ENCODE assay signal across 12 mouse cellular contexts in genomic region chr13:98317911-98318310, GRCm38 (mm10). TPM values are rescaled to one million over a fixed set of nuclear protein-coding genes. Genes with fewer than 3 reads are reported as not detected.
A peak's percentile ranks its signal among the peaks of the same experiment; 100 is the strongest.
DNase-seq lines count a peak whose midpoint lies in the region; ATAC-seq lines count a peak whose summit lies in the region.
"Had no signal": no experiment of that assay in that cellular context is flagged by ENCODE, and none has a peak within 500 bp of the region (broad histone marks: within the 10 kb centered on the region; RNA-seq: fewer than 3 reads in every experiment).

No protein-coding gene starts in this region.

- H3K4me3 ChIP-seq in heart, embryonic 11.5 days (ENCODE audit: low read depth, low read length): no peak overlapping the region
- peak overlapping the region; percentile 100 for H3K4me3 ChIP-seq in midbrain, embryonic 10.5 days
- H3K4me3 ChIP-seq in midbrain, embryonic 16.5 days (ENCODE audit: low read depth, low read length): no peak overlapping the region; the same call in 1 of the 2 replicates
- peak overlapping the region; percentile 100; the same call in 1 of the 2 replicates for H3K4me3 ChIP-seq in liver, embryonic 11.5 days (ENCODE audit: low read depth, low read length)

- peak overlapping the region; percentile 82; the same call in 1 of the 2 replicates for H3K4me2 ChIP-seq in heart, embryonic 11.5 days
- no peak overlapping the region; the same call in 1 of the 2 replicates for H3K4me2 ChIP-seq in midbrain, embryonic 16.5 days (ENCODE audit: low read length)
- H3K4me2 ChIP-seq in liver, embryonic 11.5 days: peak overlapping the region; percentile 79

- H3K36me3 ChIP-seq in heart, embryonic 11.5 days (ENCODE audit: control insufficient read depth, insufficient read depth, low read length): no peaks in the 10 kb centered on the region
- H3K36me3 ChIP-seq in midbrain, embryonic 10.5 days: peaks cover 23% of the 10 kb centered on the region
- H3K36me3 ChIP-seq in midbrain, embryonic 16.5 days (ENCODE audit: control insufficient read depth, insufficient read depth, low read length): no peaks in the 10 kb centered on the region
- peaks cover 10% of the 10 kb centered on the region for H3K36me3 ChIP-seq in liver, embryonic 11.5 days (ENCODE audit: control insufficient read depth, insufficient read depth, low read length)

- no peak overlapping the region for H3K9ac ChIP-seq in heart, embryonic 11.5 days (ENCODE audit: low read depth, low read length)
- no peak overlapping the region for H3K9ac ChIP-seq in midbrain, embryonic 16.5 days (ENCODE audit: low read depth, low read length)
- H3K9ac ChIP-seq in liver, embryonic 11.5 days (ENCODE audit: low read depth, low read length): no peak overlapping the region

- 84% methylated on average over 6 of the region's 6 CpGs for WGBS in heart, embryonic 11.5 days (ENCODE audit: insufficient replicate concordance)
- WGBS in midbrain, embryonic 10.5 days: 92% methylated on average over 6 of the region's 6 CpGs
- WGBS in midbrain, embryonic 16.5 days: 93% methylated on average over 6 of the region's 6 CpGs
- 84% methylated on average over 6 of the region's 6 CpGs for WGBS in liver, embryonic 11.5 days

- no peak for DNase-seq in heart, adult 18-20 months
- DNase-seq in midbrain, embryonic 10.5 days (ENCODE audit: low spot score): no peak
- DNase-seq in liver, embryonic 11.5 days (ENCODE audit: low spot score): no peak
- no peak for DNase-seq in retina, embryonic 14.5 days (ENCODE audit: low spot score)
- no peak for DNase-seq in gastrocnemius, postnatal 14 days
- DNase-seq in thymus, postnatal 4 days: no peak
- DNase-seq: cerebellum, adult 2 months had no signal

- H3K4me1 ChIP-seq in heart, embryonic 11.5 days (ENCODE audit: control insufficient read depth, insufficient read depth, low read length): peaks cover 10% of the 10 kb centered on the region
- peaks cover 27% of the 10 kb centered on the region for H3K4me1 ChIP-seq in midbrain, embryonic 10.5 days
- peaks cover 15% of the 10 kb centered on the region for H3K4me1 ChIP-seq in midbrain, embryonic 16.5 days (ENCODE audit: control insufficient read depth, insufficient read depth, low read length)
- peaks cover 10% of the 10 kb centered on the region for H3K4me1 ChIP-seq in liver, embryonic 11.5 days (replicated peaks; ENCODE audit: control insufficient read depth, insufficient read depth, low read length)

- intact Hi-C loops in gastrocnemius, postnatal 14 days (cut with DNase I; ENCODE audit: low total_unique reads): no loop called here

- H3K27ac ChIP-seq in heart, embryonic 11.5 days (ENCODE audit: low read depth, low read length): no peak overlapping the region
- H3K27ac ChIP-seq in midbrain, embryonic 10.5 days (replicated peaks): no peak overlapping the region
- H3K27ac ChIP-seq in midbrain, embryonic 16.5 days (ENCODE audit: low read length): no peak overlapping the region
- H3K27ac ChIP-seq in liver, embryonic 11.5 days (ENCODE audit: low read depth, low read length): no peak overlapping the region

- ATAC-seq in heart, embryonic 11.5 days (replicated peaks; ENCODE audit: insufficient number of reproducible peaks, low FRiP score, low TSS enrichment): no peak
- no peak for ATAC-seq in midbrain, embryonic 16.5 days
- ATAC-seq in liver, embryonic 11.5 days (replicated peaks; ENCODE audit: low FRiP score): no peak

- no peaks in the 10 kb centered on the region for H3K27me3 ChIP-seq in heart, embryonic 11.5 days (ENCODE audit: control insufficient read depth, insufficient read depth, low read length)
- H3K27me3 ChIP-seq in midbrain, embryonic 10.5 days (ENCODE audit: low read depth, poor library complexity, severe bottlenecking): no peaks in the 10 kb centered on the region
- no peaks in the 10 kb centered on the region for H3K27me3 ChIP-seq in midbrain, embryonic 16.5 days (ENCODE audit: control insufficient read depth, insufficient read depth, low read depth, low read length)
- no peaks in the 10 kb centered on the region for H3K27me3 ChIP-seq in liver, embryonic 11.5 days (replicated peaks; ENCODE audit: control insufficient read depth, insufficient read depth, low read length)
- H3K27me3 ChIP-seq: limb, embryonic 15.5 days had no signal

- no peaks in the 10 kb centered on the region for H3K9me3 ChIP-seq in heart, embryonic 11.5 days (replicated peaks; ENCODE audit: control insufficient read depth, low read length)
- H3K9me3 ChIP-seq in midbrain, embryonic 10.5 days (replicated peaks): no peaks in the 10 kb centered on the region
- no peaks in the 10 kb centered on the region for H3K9me3 ChIP-seq in midbrain, embryonic 16.5 days (replicated peaks; ENCODE audit: control insufficient read depth, low read length, poor library complexity, severe bottlenecking)
- H3K9me3 ChIP-seq in liver, embryonic 11.5 days (ENCODE audit: control insufficient read depth, low read length): no peaks in the 10 kb centered on the region
- H3K9me3 ChIP-seq: limb, embryonic 15.5 days had no signal

RNA-seq across cellular contexts. Expression of gene Btf3, which starts 1.1 kb away (rescaled TPM):
- polyA plus RNA-seq in heart, embryonic 11.5 days (2014; fragmentation: Nextera tagmentation; extraction: Ambion mirVana): 523 and 573 TPM in 2 replicates
- 100 to 1,000 TPM; 195 to 218 TPM for total RNA-seq in heart, adult 18-20 months (2021)
- 640 and 750 TPM in 2 replicates for polyA plus RNA-seq in midbrain, embryonic 10.5 days (2016; fragmentation: Nextera tagmentation; extraction: Ambion mirVana)
- 461 and 495 TPM in 2 replicates for polyA plus RNA-seq in midbrain, embryonic 16.5 days (2015; fragmentation: Nextera tagmentation; extraction: Ambion mirVana)
- polyA plus RNA-seq in liver, embryonic 11.5 days (2014; fragmentation: Nextera tagmentation; extraction: Ambion mirVana): 879 and 893 TPM in 2 replicates
- total RNA-seq in gastrocnemius, postnatal 14 days (2021): 100 to 1,000 TPM; 243 to 260 TPM

RNA-seq across cellular contexts. Expression of gene Foxd1, which starts 36.1 kb away (rescaled TPM):
- 0.13 and 0.20 TPM in 2 replicates for polyA plus RNA-seq in heart, embryonic 11.5 days (2014; fragmentation: Nextera tagmentation; extraction: Ambion mirVana)
- under 1 TPM; 0.05 to 0.08 TPM for total RNA-seq in heart, adult 18-20 months (2021)
- polyA plus RNA-seq in midbrain, embryonic 10.5 days (2016; fragmentation: Nextera tagmentation; extraction: Ambion mirVana): 3.4 and 3.7 TPM in 2 replicates
- polyA plus RNA-seq in midbrain, embryonic 16.5 days (2015; fragmentation: Nextera tagmentation; extraction: Ambion mirVana): 0.49 and 0.52 TPM in 2 replicates
- 0.05 TPM in 1 of 2 replicates, not detected in the other for polyA plus RNA-seq in liver, embryonic 11.5 days (2014; fragmentation: Nextera tagmentation; extraction: Ambion mirVana)
- total RNA-seq in gastrocnemius, postnatal 14 days (2021): under 1 TPM; 0.09 to 0.18 TPM

RNA-seq across cellular contexts. Expression of gene Gm21976, which starts 38.2 kb away (rescaled TPM):
- not detected in 2 replicates for polyA plus RNA-seq in heart, embryonic 11.5 days (2014; fragmentation: Nextera tagmentation; extraction: Ambion mirVana)
- not detected for total RNA-seq in heart, adult 18-20 months (2021)
- not detected in 2 replicates for polyA plus RNA-seq in midbrain, embryonic 10.5 days (2016; fragmentation: Nextera tagmentation; extraction: Ambion mirVana)
- polyA plus RNA-seq in midbrain, embryonic 16.5 days (2015; fragmentation: Nextera tagmentation; extraction: Ambion mirVana): not detected in 2 replicates
- not detected in 2 replicates for polyA plus RNA-seq in liver, embryonic 11.5 days (2014; fragmentation: Nextera tagmentation; extraction: Ambion mirVana)
- total RNA-seq in gastrocnemius, postnatal 14 days (2021): not detected
- polyA plus RNA-seq: cerebellum, adult 2 months; kidney, embryonic 16.5 days; limb, embryonic 15.5 days; stomach, embryonic 16.5 days had no signal

RNA-seq across cellular contexts. Expression of gene Ankra2, which starts 55.0 kb away (rescaled TPM):
- polyA plus RNA-seq in heart, embryonic 11.5 days (2014; fragmentation: Nextera tagmentation; extraction: Ambion mirVana): 18.0 and 21.0 TPM in 2 replicates
- 10 to 100 TPM; 39.7 to 43.5 TPM for total RNA-seq in heart, adult 18-20 months (2021)
- 17.7 and 23.3 TPM in 2 replicates for polyA plus RNA-seq in midbrain, embryonic 10.5 days (2016; fragmentation: Nextera tagmentation; extraction: Ambion mirVana)
- 76.0 and 88.0 TPM in 2 replicates for polyA plus RNA-seq in midbrain, embryonic 16.5 days (2015; fragmentation: Nextera tagmentation; extraction: Ambion mirVana)
- 19.4 and 20.2 TPM in 2 replicates for polyA plus RNA-seq in liver, embryonic 11.5 days (2014; fragmentation: Nextera tagmentation; extraction: Ambion mirVana)
- total RNA-seq in gastrocnemius, postnatal 14 days (2021): 10 to 100 TPM; 13.4 to 14.2 TPM

RNA-seq across cellular contexts. Expression of gene Utp15, which starts 55.1 kb away (rescaled TPM):
- 19.9 and 22.3 TPM in 2 replicates for polyA plus RNA-seq in heart, embryonic 11.5 days (2014; fragmentation: Nextera tagmentation; extraction: Ambion mirVana)
- 1 to 10 TPM; 5.4 to 7.5 TPM for total RNA-seq in heart, adult 18-20 months (2021)
- polyA plus RNA-seq in midbrain, embryonic 10.5 days (2016; fragmentation: Nextera tagmentation; extraction: Ambion mirVana): 41.9 and 46.8 TPM in 2 replicates
- 33.2 and 34.7 TPM in 2 replicates for polyA plus RNA-seq in midbrain, embryonic 16.5 days (2015; fragmentation: Nextera tagmentation; extraction: Ambion mirVana)
- 46.1 and 49.9 TPM in 2 replicates for polyA plus RNA-seq in liver, embryonic 11.5 days (2014; fragmentation: Nextera tagmentation; extraction: Ambion mirVana)
- 1 to 10 TPM; 3.6 to 4.5 TPM for total RNA-seq in gastrocnemius, postnatal 14 days (2021)

Comparison
In these comparisons a context has a peak if more than half of its experiments do, and no peak if none do; other contexts are left out.
1. H3K4me3 ChIP-seq: peak in midbrain, embryonic 10.5 days (single experiment) and liver, embryonic 11.5 days (single experiment); none in heart, embryonic 11.5 days (single experiment) and midbrain, embryonic 16.5 days (single experiment).